Mouse (Mus musculus) hindbrain, postnatal 0 days (tissue): ENCODE measurements around the gene Zxdc. TPM values are rescaled to one million over a fixed set of nuclear protein-coding genes. Genes with fewer than 3 reads are reported as not detected.

ENCODE experiments used
- ATAC-seq: fragments of 200-750 bp; cut with Nextera tagmentation; 2 replicates; pipeline ENCODE4 v1.8.0; 2017; ENCODE audit warnings: mild to moderate bottlenecking, moderate TSS enrichment, moderate library complexity
- DNase-seq: peaks from one replicate; pipeline ENCODE4 v3.0.0-alpha.2; 2015; ENCODE audit warnings: low spot score
- H3K27ac ChIP-seq: fragments of 300-500 bp; sonication (generic); 2 replicates; pipeline ENCODE4 v1.5.1; 2014; ENCODE audit warnings: mild to moderate bottlenecking
- H3K27me3 ChIP-seq: fragments of 300-500 bp; sonication (generic); 2 replicates; pipeline ENCODE4 v1.6.1; 2014; ENCODE audit warnings: low read length, mixed read lengths; ENCODE audit not compliant: insufficient read depth
- H3K36me3 ChIP-seq: fragments of 300-500 bp; sonication (generic); 2 replicates; pipeline ENCODE4 v1.6.1; 2014; ENCODE audit warnings: low read length, mixed read lengths; ENCODE audit not compliant: insufficient read depth
- H3K4me1 ChIP-seq: fragments of 300-500 bp; sonication (generic); 2 replicates; pipeline ENCODE4 v1.6.1; 2014; ENCODE audit warnings: antibody characterized with exemption, low read length, mixed read lengths; ENCODE audit not compliant: insufficient read depth
- H3K4me2 ChIP-seq: fragments of 300-500 bp; sonication (generic); 2 replicates; pipeline ENCODE4 v1.6.1; 2014; ENCODE audit warnings: low read depth, mild to moderate bottlenecking, low read length, moderate library complexity, mixed read lengths
- H3K4me3 ChIP-seq: fragments of 300-500 bp; sonication (generic); 2 replicates; pipeline ENCODE4 v1.5.1; 2014; ENCODE audit warnings: low read length
- H3K9ac ChIP-seq: fragments of 300-500 bp; sonication (generic); replicated peaks from 2 replicates; pipeline ENCODE4 v1.6.1; 2014; ENCODE audit warnings: mild to moderate bottlenecking, low read length, moderate library complexity, mixed read lengths
- H3K9me3 ChIP-seq: fragments of 300-500 bp; sonication (generic); 2 replicates; pipeline ENCODE4 v1.6.1; 2016; ENCODE audit warnings: low read length, mixed read lengths
- CTCF ChIP-seq: IDR thresholded peaks from 2 replicates; pipeline ENCODE4 v1.5.1; 2016; ENCODE audit warnings: antibody characterized with exemption, control low read depth, low read depth
- WGBS: fragments of 180-500 bp; shearing (Covaris S2); extraction: QIAGEN DNeasy Blood & Tissue Kit; methylation state at CpG from one replicate; pipeline ENCODE4 v1.1.7; 2014; 5-methylcytosine and 5-hydroxymethylcytosine counted together
- polyA plus RNA-seq: library from polyadenylated mRNA; unstranded; fragments of >200 nt; fragmentation: Nextera tagmentation; extraction: Ambion mirVana; gene quantifications from 2 replicates; pipeline ENCODE4 v1.2.1, GENCODE M21; 2015
- total RNA-seq: library from RNA; depleted of rRNA; stranded (reverse); fragments of >200 nt; gene quantifications from 2 replicates; pipeline ENCODE4 v1.2.3, GENCODE M21; 2014; rRNA removed

Zxdc gene
- total RNA-seq = 45.7 and 49.7 TPM in 2 replicates
- polyA plus RNA-seq = 7.4 and 7.8 TPM in 2 replicates

- ATAC-seq (peak; percentile 97), DNase-seq (peak; percentile 99)
- Histone ChIP-seq H3K27me3 (no peaks in the 10 kb centered on the region), H3K4me2 (peak within 1 kb of the TSS; percentile 93), H3K9ac (peak within 1 kb of the TSS; percentile 86), H3K4me1 (peaks cover 17% of the 10 kb centered on the region), H3K27ac (peak within 1 kb of the TSS; percentile 87), H3K9me3 (no peaks in the 10 kb centered on the region), H3K4me3 (peak within 1 kb of the TSS; percentile 96), H3K36me3 (peaks cover 11% of the 10 kb centered on the region; the same call in 1 of the 2 replicates)
- TF ChIP-seq CTCF = peak; percentile 5; the same call in 1 of the 2 replicates
- 6% methylated on average over 41 of the region's 41 CpGs for WGBS
Observed at GRCm38 (mm10) chr6:90368976-90369724, at the start of gene Zxdc. TSS of gene Zxdc (plus strand) at chr6:90369492.

GRCm38 (mm10) chr6:90320429-90320828 lies 48.9 kb upstream of the Zxdc start:
- H3K4me1 ChIP-seq = no peaks in the 10 kb centered on the region; the same call in 1 of the 2 replicates
- no peak overlapping the region for H3K4me3 ChIP-seq
- ATAC-seq (no peak), DNase-seq (no peak)
- H3K27me3 ChIP-seq = no peaks in the 10 kb centered on the region
- TF ChIP-seq CTCF = no peak
- H3K4me2 ChIP-seq = no peak overlapping the region
- no peaks in the 10 kb centered on the region for H3K36me3 ChIP-seq
- 89% methylated on average over 5 of the region's 5 CpGs for WGBS
- no peaks in the 10 kb centered on the region for H3K9me3 ChIP-seq
- no peak overlapping the region for H3K9ac ChIP-seq
- H3K27ac ChIP-seq = no peak overlapping the region

DNA sequence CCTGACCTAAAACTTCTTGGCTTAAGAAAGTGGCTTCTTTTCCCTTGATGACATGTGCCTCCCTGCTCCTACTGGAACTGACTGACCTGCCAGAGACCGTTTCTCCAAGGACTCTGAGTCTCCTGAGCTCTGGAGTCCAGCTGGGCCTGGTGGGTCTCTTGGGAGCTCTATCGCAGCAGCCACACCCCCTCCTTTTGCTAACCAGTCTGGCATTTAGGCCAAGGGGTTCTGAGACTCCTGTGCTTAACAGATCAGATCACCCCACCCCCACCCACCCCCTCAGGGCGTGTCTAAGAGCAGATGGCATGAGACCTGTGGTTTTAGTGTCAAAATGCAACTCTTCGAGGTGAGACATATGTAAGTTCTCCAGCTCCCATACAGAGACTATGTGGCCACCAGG lies 47.5 kb upstream of the Zxdc start:
- H3K27ac ChIP-seq = no peak overlapping the region
- no peaks in the 10 kb centered on the region for H3K27me3 ChIP-seq
- TF ChIP-seq CTCF = no peak
- no peaks in the 10 kb centered on the region; the same call in 1 of the 2 replicates for H3K4me1 ChIP-seq
- H3K36me3 ChIP-seq = no peaks in the 10 kb centered on the region
- WGBS = 42% methylated on average over 4 of the region's 4 CpGs
- no peaks in the 10 kb centered on the region for H3K9me3 ChIP-seq
- no peak overlapping the region for H3K4me2 ChIP-seq
- ATAC-seq (no peak), DNase-seq (no peak)
- no peak overlapping the region for H3K9ac ChIP-seq
- H3K4me3 ChIP-seq = no peak overlapping the region

DNA sequence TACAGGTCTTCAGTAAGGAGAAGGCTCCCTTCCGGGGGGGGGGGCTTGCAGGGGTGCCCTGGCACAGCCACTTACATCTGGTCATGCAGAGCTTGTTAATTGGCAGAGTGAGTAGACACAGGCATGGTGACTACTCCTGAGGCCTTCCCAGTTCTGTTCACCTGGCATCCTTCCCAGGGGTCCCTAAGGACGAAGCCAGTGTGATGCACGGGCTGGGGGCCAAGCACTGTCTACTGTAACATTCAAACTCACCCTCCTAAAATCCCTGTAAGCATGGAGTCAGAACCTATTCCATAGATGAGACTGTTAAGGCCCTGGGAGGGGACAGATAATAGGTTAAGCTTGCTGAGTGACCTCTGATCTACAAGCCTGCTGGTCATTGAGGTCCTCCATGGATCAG lies 45.3 kb upstream of the Zxdc start:
- WGBS = 49% methylated on average over 3 of the region's 3 CpGs
- no peak overlapping the region for H3K9ac ChIP-seq
- H3K27me3 ChIP-seq = no peaks in the 10 kb centered on the region
- H3K4me1 ChIP-seq = no peaks in the 10 kb centered on the region; the same call in 1 of the 2 replicates
- DNase-seq (peak; percentile 56), ATAC-seq (peak; percentile 38; the same call in 1 of the 2 replicates)
- H3K9me3 ChIP-seq = no peaks in the 10 kb centered on the region
- no peaks in the 10 kb centered on the region for H3K36me3 ChIP-seq
- TF ChIP-seq CTCF = no peak
- no peak overlapping the region for H3K4me2 ChIP-seq
- no peak overlapping the region for H3K27ac ChIP-seq
- no peak overlapping the region for H3K4me3 ChIP-seq

DNA sequence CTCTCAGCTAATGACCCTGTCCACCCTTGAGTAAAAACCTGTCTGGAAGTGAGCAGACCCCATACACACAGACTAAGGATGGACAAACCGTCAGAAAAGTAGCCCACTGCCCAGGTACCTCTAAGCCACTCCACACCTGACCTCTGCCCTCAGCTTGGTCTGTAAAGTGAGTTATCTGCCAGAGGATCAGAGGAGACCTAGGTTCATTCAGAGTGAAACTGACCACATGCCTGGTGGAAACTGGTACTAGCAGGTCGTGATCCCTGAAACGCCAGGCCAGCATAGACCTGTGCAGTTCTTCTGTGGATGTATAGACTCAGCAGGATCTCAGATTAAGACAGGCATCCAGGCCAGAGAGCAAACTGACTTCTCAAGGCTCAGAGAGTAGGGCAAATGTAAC lies 44.8 kb upstream of the Zxdc start:
- DNase-seq (no peak), ATAC-seq (no peak)
- 68% methylated on average over 3 of the region's 3 CpGs for WGBS
- no peak for TF ChIP-seq CTCF
- Histone ChIP-seq H3K27me3 (no peaks in the 10 kb centered on the region), H3K4me3 (no peak overlapping the region), H3K4me1 (no peaks in the 10 kb centered on the region; the same call in 1 of the 2 replicates), H3K9ac (no peak overlapping the region), H3K4me2 (peak overlapping the region; percentile 44; the same call in 1 of the 2 replicates), H3K36me3 (no peaks in the 10 kb centered on the region), H3K27ac (no peak overlapping the region), H3K9me3 (no peaks in the 10 kb centered on the region)

DNA sequence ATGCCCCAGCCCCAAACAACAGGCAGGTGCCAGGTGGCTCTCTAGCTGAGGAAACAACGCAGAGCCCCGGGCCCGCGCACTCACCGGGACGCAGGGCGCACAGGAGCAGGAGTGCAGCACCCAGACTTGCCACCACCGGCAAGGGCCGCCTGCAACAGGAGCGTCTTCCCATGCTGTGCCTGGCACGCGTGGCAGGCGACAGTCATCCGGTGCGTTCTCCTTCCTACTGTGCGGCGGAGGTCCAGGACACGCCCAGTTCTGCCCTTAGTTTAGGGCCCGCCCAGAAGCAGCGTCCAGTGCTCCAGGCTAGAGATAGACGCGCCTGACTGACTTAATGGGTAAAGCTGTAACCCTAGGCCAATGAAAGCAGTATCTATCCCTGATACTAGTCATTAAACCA lies 44.3 kb upstream of the Zxdc start, which contains the start of gene Chst13:
Chst13 (minus strand) TSS at position 195 of the 400 bp plus-strand sequence.
- no peaks in the 10 kb centered on the region; the same call in 1 of the 2 replicates for H3K4me1 ChIP-seq
- peak within 1 kb of the TSS; percentile 44 for H3K4me2 ChIP-seq
- no peaks in the 10 kb centered on the region for H3K36me3 ChIP-seq
- H3K4me3 ChIP-seq = no peak within 1 kb of the TSS
- no peak for DNase-seq
- 8% methylated on average over 22 of the region's 22 CpGs for WGBS
- no peak for ATAC-seq
- no peak within 1 kb of the TSS for H3K9ac ChIP-seq
- no peak for TF ChIP-seq CTCF
- H3K27me3 ChIP-seq = no peaks in the 10 kb centered on the region
- no peak within 1 kb of the TSS for H3K27ac ChIP-seq
- H3K9me3 ChIP-seq = no peaks in the 10 kb centered on the region

- Histone ChIP-seq H3K27ac (no peak overlapping the region), H3K9me3 (no peaks in the 10 kb centered on the region), H3K4me3 (no peak overlapping the region), H3K27me3 (no peaks in the 10 kb centered on the region), H3K4me2 (no peak overlapping the region), H3K36me3 (no peaks in the 10 kb centered on the region), H3K4me1 (no peaks in the 10 kb centered on the region; the same call in 1 of the 2 replicates), H3K9ac (no peak overlapping the region)
- 20% methylated on average over 6 of the region's 6 CpGs for WGBS
- no peak for ATAC-seq
- peak; percentile 75 for TF ChIP-seq CTCF
- peak; percentile 68 for DNase-seq
Observed at GRCm38 (mm10) chr6:90327670-90328069, 41.6 kb upstream of the Zxdc start.
